Mouse (Mus musculus) E14TG2a.4 (cell line): ENCODE results near the gene Pccb.

Source experiments
- H3K27me3 ChIP-seq: 2 replicates; pipeline ENCODE4 v1.6.1; 2014; ENCODE audit warnings: low read length, control low read depth; ENCODE audit not compliant: insufficient read depth
- H3K36me3 ChIP-seq: 2 replicates; pipeline ENCODE4 v1.6.1; 2014; ENCODE audit warnings: low read length, control low read depth; ENCODE audit not compliant: insufficient read depth
- H3K4me1 ChIP-seq: replicated peaks from 2 replicates; pipeline ENCODE4 v1.6.1; 2014; ENCODE audit warnings: low read depth, low read length, control low read depth
- H3K4me3 ChIP-seq: replicated peaks from 2 replicates; pipeline ENCODE4 v1.5.1; 2014; ENCODE audit warnings: mild to moderate bottlenecking, low read length
- H3K9me3 ChIP-seq: 2 replicates; pipeline ENCODE4 v1.6.1; 2014; ENCODE audit warnings: low read length, control low read depth
- CTCF ChIP-seq: conservative IDR thresholded peaks from 2 replicates; pipeline ENCODE4 v1.5.1; 2014; ENCODE audit warnings: low read length
- NANOG ChIP-seq: IDR thresholded peaks from 2 replicates; pipeline ENCODE4 v1.6.1; 2014; ENCODE audit warnings: borderline replicate concordance, low read length, mixed read lengths
- POU5F1 ChIP-seq: IDR thresholded peaks from 2 replicates; pipeline ENCODE4 v1.6.1; 2014; ENCODE audit warnings: low read length, borderline replicate concordance

The Pccb gene

GRCm38 (mm10) chr9:101074332-101075021 is 39.8 kb upstream of the Pccb start:
- H3K36me3 ChIP-seq, result peaks cover 40% of the 10 kb centered on the region
- H3K9me3 ChIP-seq, result no peaks in the 10 kb centered on the region
- TF ChIP-seq NANOG, result no peak
- no peak for TF ChIP-seq POU5F1
- no peak for TF ChIP-seq CTCF
- peak overlapping the region; percentile 94 for H3K4me3 ChIP-seq
- no peaks in the 10 kb centered on the region for H3K27me3 ChIP-seq
- H3K4me1 ChIP-seq, result peaks cover 63% of the 10 kb centered on the region

GRCm38 (mm10) chr9:101073987-101074331 is 39.3 kb upstream of the Pccb start, which contains the start of gene Msl2:
Gene Msl2, plus strand, starts transcription at chr9:101074101.
- Histone ChIP-seq H3K9me3 (no peaks in the 10 kb centered on the region), H3K36me3 (peaks cover 37% of the 10 kb centered on the region), H3K27me3 (no peaks in the 10 kb centered on the region), H3K4me1 (peaks cover 58% of the 10 kb centered on the region), H3K4me3 (peak within 1 kb of the TSS; percentile 94)
- TF ChIP-seq POU5F1, result no peak
- no peak for TF ChIP-seq CTCF
- no peak for TF ChIP-seq NANOG

- peak overlapping the region; percentile 86 for H3K4me3 ChIP-seq
- TF ChIP-seq NANOG (no peak), POU5F1 (no peak), CTCF (no peak)
- H3K27me3 ChIP-seq, result no peaks in the 10 kb centered on the region
- peaks cover 30% of the 10 kb centered on the region for H3K36me3 ChIP-seq
- H3K9me3 ChIP-seq, result no peaks in the 10 kb centered on the region
- peaks cover 52% of the 10 kb centered on the region for H3K4me1 ChIP-seq
Measured at GRCm38 (mm10) chr9:101073041-101073986, 38.6 kb upstream of the Pccb start.

- Histone ChIP-seq H3K4me3 (no peak overlapping the region), H3K27me3 (no peaks in the 10 kb centered on the region), H3K9me3 (no peaks in the 10 kb centered on the region), H3K4me1 (peaks cover 44% of the 10 kb centered on the region), H3K36me3 (peaks cover 25% of the 10 kb centered on the region)
- TF ChIP-seq POU5F1 (no peak), CTCF (no peak), NANOG (no peak)
Measured at GRCm38 (mm10) chr9:101072506-101072905, 37.8 kb upstream of the Pccb start.

- Histone ChIP-seq H3K4me3 (no peak overlapping the region), H3K4me1 (peaks cover 30% of the 10 kb centered on the region), H3K27me3 (no peaks in the 10 kb centered on the region), H3K36me3 (no peaks in the 10 kb centered on the region), H3K9me3 (no peaks in the 10 kb centered on the region)
- no peak for TF ChIP-seq NANOG
- peak; percentile 82 for TF ChIP-seq CTCF
- TF ChIP-seq POU5F1, result no peak
Measured at GRCm38 (mm10) chr9:101069781-101070180, 35.1 kb upstream of the Pccb start.

- H3K9me3 ChIP-seq, result no peaks in the 10 kb centered on the region
- TF ChIP-seq CTCF, result no peak
- TF ChIP-seq POU5F1, result no peak
- no peak for TF ChIP-seq NANOG
- peaks cover 39% of the 10 kb centered on the region for H3K4me1 ChIP-seq
- no peaks in the 10 kb centered on the region for H3K27me3 ChIP-seq
- H3K4me3 ChIP-seq, result no peak overlapping the region
- H3K36me3 ChIP-seq, result no peaks in the 10 kb centered on the region
Measured at GRCm38 (mm10) chr9:101065076-101065602, 30.4 kb upstream of the Pccb start.

GRCm38 (mm10) chr9:101062253-101062780 is 27.6 kb upstream of the Pccb start:
- no peaks in the 10 kb centered on the region for H3K36me3 ChIP-seq
- TF ChIP-seq NANOG (peak; percentile 48; the same call in 1 of the 2 replicates), POU5F1 (no peak)
- H3K4me3 ChIP-seq, result no peak overlapping the region
- H3K27me3 ChIP-seq, result no peaks in the 10 kb centered on the region
- peaks cover 43% of the 10 kb centered on the region for H3K4me1 ChIP-seq
- no peaks in the 10 kb centered on the region for H3K9me3 ChIP-seq

GRCm38 (mm10) chr9:101061035-101061434 is 26.3 kb upstream of the Pccb start:
- Histone ChIP-seq H3K27me3 (no peaks in the 10 kb centered on the region), H3K9me3 (no peaks in the 10 kb centered on the region), H3K4me1 (peaks cover 43% of the 10 kb centered on the region), H3K36me3 (no peaks in the 10 kb centered on the region), H3K4me3 (0 out of 2 replicates have a peak overlapping the region, but pooled peaks have one; percentile 17)
- no peak for TF ChIP-seq POU5F1
- no peak for TF ChIP-seq CTCF
- TF ChIP-seq NANOG, result no peak
